Mouse (Mus musculus) natural killer cell, adult 2 months (primary cell): ENCODE results near the gene Cracr2a.
"Not testable (repeated sequence)": the region's sequence is repeated elsewhere in the genome, so short reads cannot be mapped to it uniquely, and the experiment has no call there.

Experiments used
- DNase-seq, 2 experiments: peaks; one replicate each; pipeline ENCODE4 v3.0.0; 2022; ENCODE audit warnings: low spot score in 2 of 2

Cracr2a gene

DNA sequence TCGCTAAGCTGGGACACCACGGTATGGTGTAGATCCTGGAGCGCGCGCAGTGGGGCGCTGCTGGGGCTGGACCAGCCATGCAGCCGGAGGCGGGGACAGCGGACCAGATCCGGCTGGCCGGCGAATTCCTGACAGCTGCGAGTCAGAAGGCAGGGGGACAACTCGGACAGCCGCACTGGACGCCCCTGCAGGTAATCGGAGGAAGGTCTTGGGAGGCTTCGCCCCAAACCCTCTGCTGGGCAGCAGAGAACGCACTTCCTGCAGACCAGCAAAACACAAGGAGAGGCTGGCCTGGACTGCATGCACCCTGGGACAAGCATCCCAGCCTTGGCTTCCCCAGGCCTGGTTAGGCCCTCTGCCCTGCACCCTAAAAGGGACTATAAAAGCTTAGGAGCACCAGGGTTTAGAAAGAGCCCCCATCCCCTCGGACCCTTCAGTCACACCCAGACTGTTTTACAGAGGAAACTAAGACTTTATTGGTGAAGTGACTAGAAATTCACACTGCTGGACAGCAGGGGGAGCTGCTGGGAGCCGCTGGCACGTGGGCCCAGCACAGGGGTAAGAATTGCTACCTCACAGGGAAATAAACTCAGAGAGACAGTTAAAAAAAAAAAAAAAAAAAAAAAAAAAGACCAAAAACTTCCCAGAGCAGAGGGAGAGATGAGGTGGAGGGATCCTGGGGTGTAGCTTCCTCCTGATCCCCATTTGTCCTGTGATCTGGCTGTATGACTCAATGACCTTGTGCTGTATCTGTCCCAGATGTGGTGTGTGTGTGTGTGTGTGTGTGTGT lies at the start of gene Cracr2a:
TSS of gene Cracr2a (plus strand) at position 108 of the 790 bp plus-strand sequence.
- DNase-seq = peak; percentile 81 to 83

DNA sequence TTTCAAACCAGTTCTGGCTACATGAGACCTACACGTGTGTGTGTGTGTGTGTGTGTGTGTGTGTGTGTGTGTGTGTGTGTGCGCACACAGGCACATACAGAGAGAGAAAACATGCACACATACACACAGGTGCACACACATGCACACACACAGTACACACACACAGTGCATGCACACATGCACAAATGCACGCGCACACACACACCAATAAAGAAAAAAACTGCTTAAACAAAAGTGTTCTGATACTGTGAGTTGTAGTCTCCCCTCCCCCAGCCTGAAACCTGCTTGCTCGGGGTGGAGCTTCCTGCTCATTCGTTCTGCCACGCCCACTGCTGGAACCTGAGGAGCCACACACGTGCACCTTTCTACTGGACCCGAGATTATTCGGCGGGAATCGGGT lies 47.4 kb upstream of the Cracr2a start:
- not testable (repeated sequence) for DNase-seq

DNA sequence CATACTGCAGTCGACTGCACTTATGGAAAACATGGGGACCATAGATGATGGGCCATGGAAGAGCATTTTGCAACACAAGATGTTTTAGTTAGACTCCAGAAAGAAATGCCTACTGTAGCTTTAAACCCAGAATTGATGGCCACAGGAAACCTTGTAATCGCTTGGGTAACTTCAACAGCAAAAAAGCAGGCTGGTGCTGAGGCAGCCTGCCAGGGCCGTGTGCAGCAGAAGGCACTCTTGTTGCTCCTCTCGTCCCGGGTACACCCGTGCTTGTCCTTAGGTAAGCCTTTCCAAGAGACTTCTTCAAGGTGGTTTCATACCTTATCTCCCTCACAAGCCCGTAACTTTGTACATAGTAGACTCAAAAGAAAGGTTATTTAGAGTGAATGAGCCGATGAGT lies 40.0 kb upstream of the Cracr2a start:
- no peak for DNase-seq

GRCm38 (mm10) chr6:127522326-127522725 lies 38.8 kb upstream of the Cracr2a start:
- DNase-seq = no peak

DNA sequence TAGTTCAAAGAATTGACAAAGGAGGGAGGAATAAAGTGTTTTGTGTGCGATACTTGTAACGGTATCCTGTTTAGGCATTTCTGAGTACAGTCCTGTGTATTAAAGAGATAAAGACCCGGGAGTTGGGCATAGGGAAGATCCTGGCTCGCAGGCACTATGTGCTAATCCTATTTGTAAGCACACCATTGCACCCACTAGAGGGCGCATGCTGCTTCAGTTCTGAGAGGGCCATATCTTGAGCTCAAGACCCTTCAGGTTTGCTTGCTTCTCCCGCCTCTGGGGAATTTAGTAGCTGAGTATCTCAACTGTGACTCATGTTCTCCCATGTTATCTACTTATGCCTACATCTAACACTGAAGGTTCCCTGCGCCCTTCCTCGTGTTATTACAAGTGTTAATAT lies 36.7 kb upstream of the Cracr2a start:
- peak; percentile 34 to 58 for DNase-seq

DNA sequence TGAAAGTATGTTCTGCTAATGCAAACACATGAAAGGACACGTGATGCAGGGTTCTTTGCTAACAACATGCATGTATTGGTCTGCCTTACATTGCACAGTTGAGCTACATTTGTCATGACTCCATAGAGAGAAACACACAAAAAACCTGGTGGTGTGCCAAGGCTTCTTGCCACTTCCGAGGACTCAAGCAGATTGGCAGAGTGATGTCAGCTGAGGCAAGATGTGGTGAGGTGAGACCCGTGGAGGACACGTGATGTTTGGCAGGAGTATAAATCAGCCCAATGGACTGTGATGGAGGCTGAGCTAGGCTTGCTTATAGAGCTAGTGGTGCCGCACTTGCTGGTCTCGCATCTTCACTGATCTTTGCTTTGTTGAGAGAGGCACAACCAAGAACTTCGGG lies 32.5 kb upstream of the Cracr2a start:
- no peak for DNase-seq

- no peak for DNase-seq
Measured at GRCm38 (mm10) chr6:127529451-127529850, 31.7 kb upstream of the Cracr2a start.

DNA sequence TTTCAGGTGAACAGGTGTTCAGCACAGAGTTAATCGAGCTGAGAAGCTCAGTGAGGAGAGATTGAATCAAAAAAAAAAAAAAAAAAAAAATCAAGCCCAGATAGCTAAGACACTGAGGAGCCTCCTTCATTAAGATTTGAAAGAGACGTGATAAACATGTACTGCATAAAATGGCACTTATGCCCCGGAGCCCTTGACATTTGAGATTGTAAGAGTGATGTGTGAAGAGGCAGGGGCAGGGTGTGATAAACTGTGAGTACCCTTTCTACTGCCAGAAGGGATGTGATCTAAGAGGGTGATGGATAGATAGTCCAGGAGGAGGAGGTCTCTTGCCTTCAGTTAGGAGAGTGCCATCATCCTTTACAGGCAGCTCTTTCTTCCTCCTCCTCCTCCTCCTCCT lies 30.9 kb upstream of the Cracr2a start:
- DNase-seq = no peak

DNA sequence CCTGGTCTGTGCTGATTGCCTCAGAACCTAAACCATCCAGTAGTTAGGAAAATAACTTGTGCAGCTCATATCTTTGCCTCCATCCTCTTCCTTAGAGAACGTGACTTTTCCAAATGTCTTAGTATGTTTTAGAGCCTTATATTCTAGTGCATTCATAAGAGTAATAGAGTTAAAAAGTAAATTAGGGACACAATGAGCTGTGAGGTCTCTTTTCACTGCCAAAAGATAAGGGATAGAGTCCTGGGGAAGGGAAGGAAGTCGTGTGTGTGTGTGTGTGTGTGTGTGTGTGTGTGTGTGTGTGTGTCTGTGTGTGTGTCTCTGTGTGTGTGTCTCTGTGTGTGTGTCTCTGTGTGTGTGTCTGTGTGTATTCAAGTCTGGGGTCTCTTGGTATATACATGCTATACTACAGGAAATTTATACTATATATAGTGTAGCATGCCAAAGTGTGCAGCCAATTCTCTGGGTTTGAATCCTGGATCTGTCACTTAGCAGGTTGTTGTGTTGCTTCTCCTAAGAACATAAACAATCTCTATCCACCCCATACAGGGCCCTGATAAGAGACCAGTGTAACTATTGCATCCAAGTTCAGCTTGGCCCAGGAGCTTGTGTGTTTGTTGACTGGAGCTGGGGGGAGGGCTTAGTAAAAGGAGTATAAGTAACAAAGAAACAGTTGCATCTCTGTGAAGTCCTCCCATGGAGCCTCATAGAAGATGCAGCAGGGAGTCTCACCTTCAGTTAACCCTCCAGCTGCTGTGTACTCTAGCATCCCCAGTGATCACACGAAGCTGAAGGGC lies 29.5 kb upstream of the Cracr2a start:
- no peak for DNase-seq

DNA sequence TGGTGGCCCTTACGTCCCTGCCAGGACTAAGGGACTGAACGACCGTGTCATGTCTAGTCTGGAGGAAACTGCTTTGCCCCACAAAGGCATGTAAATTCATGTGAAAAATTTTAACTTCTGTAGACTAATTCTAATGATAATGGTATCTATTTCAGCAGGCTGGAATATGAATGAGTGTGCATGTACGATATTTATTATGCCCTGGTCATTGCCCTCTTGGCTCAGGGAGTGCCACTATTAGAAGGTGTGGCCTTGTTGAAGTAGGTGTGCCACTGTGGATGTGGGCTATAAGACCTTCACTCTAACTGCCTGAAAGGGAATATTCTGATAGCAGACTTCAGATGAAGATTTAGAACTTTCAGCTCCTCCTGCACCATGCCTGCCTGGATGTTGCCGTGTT lies 28.8 kb upstream of the Cracr2a start:
- no peak for DNase-seq

- DNase-seq = no peak
Measured at GRCm38 (mm10) chr6:127533766-127534165, 27.4 kb upstream of the Cracr2a start.

GRCm38 (mm10) chr6:127537035-127537434 lies 24.1 kb upstream of the Cracr2a start:
- DNase-seq = no peak

DNA sequence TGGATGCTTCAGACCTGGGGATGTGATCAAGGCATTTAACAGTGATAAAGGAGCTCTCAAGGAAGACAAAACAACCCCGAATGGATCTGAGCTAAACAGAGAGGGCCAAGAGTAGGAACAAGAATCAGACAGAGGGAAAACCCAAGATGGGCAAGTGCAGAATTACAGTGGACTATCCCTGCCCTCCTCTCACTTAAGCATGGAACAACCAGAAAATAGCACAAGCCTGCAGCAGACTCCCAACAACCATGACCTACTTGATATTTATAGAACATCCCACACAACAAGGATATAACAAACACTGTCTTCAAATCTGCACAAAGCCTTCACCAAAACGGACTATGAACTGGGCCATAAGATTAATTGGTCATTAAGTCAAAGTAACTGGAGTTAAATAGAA lies 23.0 kb upstream of the Cracr2a start:
- no peak for DNase-seq

DNA sequence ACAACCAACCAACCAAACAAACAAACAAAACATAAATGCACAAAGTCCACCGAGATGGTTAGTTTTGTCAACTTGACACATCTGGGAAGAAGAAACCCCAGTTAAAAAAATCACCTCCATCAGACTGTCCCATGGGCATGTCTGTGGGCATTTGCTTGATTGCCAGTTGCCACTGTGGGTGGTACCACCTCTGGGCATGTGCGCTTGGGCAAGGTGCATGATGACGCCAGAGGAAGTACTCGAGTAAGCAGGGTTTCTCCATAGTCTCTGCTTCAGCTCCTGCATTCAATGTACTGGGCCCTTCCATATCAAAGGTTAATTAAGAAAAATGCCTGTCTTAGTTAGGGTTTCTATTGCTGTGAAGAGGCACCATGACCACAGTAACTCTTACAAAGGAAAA lies 21.9 kb upstream of the Cracr2a start:
- DNase-seq = no peak

- DNase-seq = no peak
Measured at GRCm38 (mm10) chr6:127539659-127540058, 21.5 kb upstream of the Cracr2a start.

DNA sequence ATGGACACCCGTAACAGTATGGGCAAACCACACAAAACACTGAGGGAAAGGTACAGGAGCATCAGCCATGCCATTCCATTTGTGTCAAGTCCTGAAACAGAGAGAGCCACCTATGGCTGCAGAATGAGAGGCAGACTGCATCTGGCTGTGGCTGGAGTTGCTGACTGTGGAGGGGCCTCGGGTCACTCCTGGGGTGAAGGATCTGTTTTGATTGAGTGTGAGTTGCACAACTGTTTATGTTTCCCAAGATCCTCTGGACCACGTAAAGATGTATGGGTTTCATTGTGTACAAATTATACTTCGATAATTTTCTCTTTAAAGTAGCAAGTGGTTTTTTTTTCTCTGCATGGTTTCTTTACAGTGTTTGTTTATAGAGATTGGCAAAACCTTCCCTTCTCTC lies 20.6 kb upstream of the Cracr2a start:
- no peak for DNase-seq

- DNase-seq = peak; percentile 51 to 53
Measured at GRCm38 (mm10) chr6:127541617-127542374, 19.3 kb upstream of the Cracr2a start.

- no peak for DNase-seq
Measured at GRCm38 (mm10) chr6:127546676-127547075, 14.5 kb upstream of the Cracr2a start.

DNA sequence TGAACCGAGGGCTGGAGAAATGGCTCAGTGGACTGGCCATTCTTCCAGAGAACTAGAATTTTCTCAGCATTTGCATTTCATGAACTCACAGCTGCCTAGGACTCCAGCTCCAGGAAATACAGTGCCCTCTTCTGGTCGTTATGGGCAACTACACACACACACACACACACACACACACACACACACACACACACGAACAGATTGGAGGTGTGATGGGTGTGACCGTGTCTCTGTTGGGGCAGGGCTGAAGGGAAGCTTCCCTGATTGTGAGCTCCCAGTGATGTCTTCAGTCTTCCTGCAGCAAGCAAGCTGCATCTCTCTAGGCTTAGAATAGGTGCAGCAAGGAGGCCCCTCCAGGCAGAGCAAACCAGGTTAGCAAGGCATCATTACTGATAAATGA lies 8.2 kb upstream of the Cracr2a start:
- DNase-seq = no peak

DNA sequence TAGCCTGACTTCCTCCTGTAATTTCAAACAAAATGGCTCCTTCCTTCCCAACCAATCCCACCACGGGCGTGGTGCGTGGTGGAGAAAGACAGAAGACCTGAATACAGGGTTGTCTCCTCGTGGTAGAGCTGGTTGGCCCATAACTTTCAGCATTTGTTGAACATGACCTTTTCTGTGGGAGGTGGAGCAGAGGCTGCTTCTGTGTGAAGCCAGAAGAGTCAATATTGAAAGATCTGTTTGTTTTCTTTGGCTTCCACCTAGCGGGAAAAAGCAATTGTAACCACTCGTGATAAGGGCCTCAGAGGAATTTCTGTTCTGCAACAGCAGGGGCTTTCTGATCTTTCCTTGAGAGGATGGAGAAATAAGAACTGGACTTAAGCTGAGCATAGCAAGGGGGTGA lies 5.6 kb upstream of the Cracr2a start:
- DNase-seq = no peak

- DNase-seq = no peak
Measured at GRCm38 (mm10) chr6:127560872-127561230, 287 bp upstream of the Cracr2a start.

- DNase-seq = peak in 1 of 2 experiments; percentile 44
Measured at GRCm38 (mm10) chr6:127563511-127563910, 2.4 kb downstream of the Cracr2a start.
